In genomic region chr11:79305697-79306340, GRCm38 (mm10) we compare ENCODE assay signal across 10 mouse cellular contexts. TPM values are rescaled to one million over a fixed set of nuclear protein-coding genes. Genes with fewer than 3 reads are reported as not detected.
DNase-seq lines count a peak whose midpoint lies in the region; ATAC-seq and TF ChIP-seq lines count a peak whose summit lies in the region.
"Had no signal": no experiment of that assay in that cellular context is flagged by ENCODE, and none has a peak within 500 bp of the region (broad histone marks: within the 10 kb centered on the region; RNA-seq: fewer than 3 reads in every experiment).

No protein-coding gene starts in this region.

- DNase-seq in heart, adult 9 months (ENCODE audit: low spot score in 2 of 2), result no peak
- peak; percentile 87 for DNase-seq in MEL-GATA-1-ER (ENCODE audit: extremely low read depth, low read depth)
- DNase-seq in heart, postnatal 0 days (ENCODE audit: low spot score), result no peak
- DNase-seq in lung, postnatal 36 days, result peak; percentile 44
- no peak for DNase-seq in testis, postnatal 10 days (ENCODE audit: low spot score)
- no peak for DNase-seq in gastrocnemius, adult 8-10 months (ENCODE audit: low spot score in 2 of 2)
- no peak for DNase-seq in gastrocnemius, adult 18-20 months (ENCODE audit: low spot score)
- DNase-seq: cerebellum, adult 11-12 months had no signal

- WGBS in heart, embryonic 13.5 days, result 64% methylated on average over 9 of the region's 9 CpGs
- 59% methylated on average over 9 of the region's 9 CpGs for WGBS in heart, postnatal 0 days

- peak overlapping the region; percentile 85 for H3K27ac ChIP-seq in heart, embryonic 13.5 days (replicated peaks)
- H3K27ac ChIP-seq in heart, postnatal 0 days (ENCODE audit: low read depth), result peak overlapping the region; percentile 90

- ATAC-seq in heart, embryonic 13.5 days (ENCODE audit: extremely low read depth, insufficient number of reproducible peaks, low FRiP score, low TSS enrichment), result no peak
- no peak for ATAC-seq in heart, postnatal 0 days (ENCODE audit: insufficient read depth, low read depth)

- no peaks in the 10 kb centered on the region for H3K9me3 ChIP-seq in heart, embryonic 13.5 days
- H3K9me3 ChIP-seq in heart, postnatal 0 days (replicated peaks; ENCODE audit: control insufficient read depth, low read length), result no peaks in the 10 kb centered on the region
- H3K9me3 ChIP-seq: G1E had no signal

- H3K9ac ChIP-seq in heart, embryonic 13.5 days, result no peak overlapping the region
- no peak overlapping the region for H3K9ac ChIP-seq in heart, postnatal 0 days (replicated peaks; ENCODE audit: low read depth, low read length)

- H3K4me1 ChIP-seq in heart, embryonic 13.5 days, result peaks cover 32% of the 10 kb centered on the region
- H3K4me1 ChIP-seq in heart, postnatal 0 days (ENCODE audit: control insufficient read depth, insufficient read depth), result peaks cover 10% of the 10 kb centered on the region; the same call in 1 of the 2 replicates

- H3K4me3 ChIP-seq in heart, embryonic 13.5 days, result no peak overlapping the region
- no peak overlapping the region for H3K4me3 ChIP-seq in heart, postnatal 0 days (ENCODE audit: low read depth, low read length)

- H3K36me3 ChIP-seq in heart, embryonic 13.5 days, result no peaks in the 10 kb centered on the region
- H3K36me3 ChIP-seq in heart, postnatal 0 days (replicated peaks; ENCODE audit: control insufficient read depth, insufficient read depth, low read length), result no peaks in the 10 kb centered on the region
- H3K36me3 ChIP-seq: G1E had no signal

- no peak overlapping the region for H3K4me2 ChIP-seq in heart, embryonic 13.5 days
- H3K4me2 ChIP-seq in heart, postnatal 0 days (ENCODE audit: low read depth, low read length), result no peak overlapping the region

- H3K27me3 ChIP-seq in heart, embryonic 13.5 days (replicated peaks), result no peaks in the 10 kb centered on the region
- no peaks in the 10 kb centered on the region for H3K27me3 ChIP-seq in heart, postnatal 0 days (ENCODE audit: control insufficient read depth, insufficient read depth, low read length)

- TF ChIP-seq EP300 in heart, postnatal 0 days (IDR thresholded peaks at IDR 0.05; ENCODE audit: low read depth), result no peak

- no peak for TF ChIP-seq CTCF in heart, postnatal 0 days (IDR thresholded peaks at IDR 0.05; ENCODE audit: low read depth)

RNA-seq across cellular contexts. Expression of gene Gm9964, which starts 9.1 kb away (rescaled TPM):
- polyA plus RNA-seq in heart, embryonic 13.5 days (2015; fragmentation: Nextera tagmentation; extraction: Ambion mirVana), result not detected in 2 replicates
- not detected in 2 replicates for total RNA-seq in heart, postnatal 0 days (2014; rRNA removed; ENCODE audit: low replicate concordance)
- polyA plus RNA-seq in heart, postnatal 0 days (2015; fragmentation: Nextera tagmentation; extraction: Ambion mirVana), result not detected in 2 replicates
- under 1 TPM in 1 of 4 experiments, not detected in 3; 0.46 TPM for total RNA-seq in gastrocnemius, adult 8-10 months (2022)
- total RNA-seq in gastrocnemius, adult 18-20 months (2021), result not detected
- polyA plus RNA-seq: G1E had no signal

RNA-seq across cellular contexts. Expression of gene Nf1, which starts 33.7 kb away (rescaled TPM):
- 4.6 and 5.3 TPM in 2 replicates for polyA plus RNA-seq in heart, embryonic 13.5 days (2015; fragmentation: Nextera tagmentation; extraction: Ambion mirVana)
- 19.2 and 20.1 TPM in 2 replicates for total RNA-seq in heart, postnatal 0 days (2014; rRNA removed; ENCODE audit: low replicate concordance)
- polyA plus RNA-seq in heart, postnatal 0 days (2015; fragmentation: Nextera tagmentation; extraction: Ambion mirVana), result 2.6 and 3.5 TPM in 2 replicates
- 10 to 100 TPM; 13.8 to 17.5 (median 16.6) TPM for total RNA-seq in gastrocnemius, adult 8-10 months (2022)
- total RNA-seq in gastrocnemius, adult 18-20 months (2021), result 10 to 100 TPM; 13.9 to 18.6 TPM

RNA-seq across cellular contexts. Expression of gene Wsb1, which starts 51.3 kb away (rescaled TPM):
- 145 and 149 TPM in 2 replicates for polyA plus RNA-seq in heart, embryonic 13.5 days (2015; fragmentation: Nextera tagmentation; extraction: Ambion mirVana)
- total RNA-seq in heart, postnatal 0 days (2014; rRNA removed; ENCODE audit: low replicate concordance), result 60.4 and 73.2 TPM in 2 replicates
- polyA plus RNA-seq in heart, postnatal 0 days (2015; fragmentation: Nextera tagmentation; extraction: Ambion mirVana), result 63.9 and 64.5 TPM in 2 replicates
- total RNA-seq in gastrocnemius, adult 8-10 months (2022), result 1 to 10 TPM; 1.9 to 6.9 (median 6.0) TPM
- total RNA-seq in gastrocnemius, adult 18-20 months (2021), result 10 to 100 TPM in 1 of 2 experiments, 1 to 10 TPM in 1; 6.7 to 10.3 TPM

Comparison
In these comparisons a context has a peak if more than half of its experiments do, and no peak if none do; other contexts are left out.
1. DNase-seq: peak in MEL-GATA-1-ER (single experiment) and lung, postnatal 36 days (single experiment); none in heart, adult 9 months (0 of 2), heart, postnatal 0 days (single experiment), testis, postnatal 10 days (single experiment), gastrocnemius, adult 8-10 months (0 of 2) and gastrocnemius, adult 18-20 months (single experiment).